Mouse (Mus musculus): ENCODE results near the gene Adgrd1. TPM values are rescaled to one million over a fixed set of nuclear protein-coding genes. Genes with fewer than 3 reads are reported as not detected.

Gene Adgrd1
- polyA plus RNA-seq, 1 experiment, result not detected

GRCm38 (mm10) chr5:129218537-129218981 is 122.0 kb downstream of the Adgrd1 start:
- H3K9me3 ChIP-seq (replicated peaks; ENCODE audit: control insufficient read depth, insufficient read depth, low read length, poor library complexity, severe bottlenecking), result no peaks in the 10 kb centered on the region
- no peak overlapping the region for H3K4me3 ChIP-seq (ENCODE audit: low read depth, low read length)
- TF ChIP-seq EP300 (IDR thresholded peaks at IDR 0.05; ENCODE audit: insufficient read depth, low read depth, low read length) (no peak), CTCF (IDR thresholded peaks at IDR 0.05; ENCODE audit: low read depth, low read length) (no peak), POLR2A (IDR thresholded peaks at IDR 0.05; ENCODE audit: insufficient read depth, low read length) (no peak)
- no peak overlapping the region for H3K9ac ChIP-seq (ENCODE audit: low read depth, poor library complexity, severe bottlenecking)
- H3K27me3 ChIP-seq (ENCODE audit: control insufficient read depth, insufficient read depth, low read length, poor library complexity, severe bottlenecking), result no peaks in the 10 kb centered on the region
- peaks cover 12% of the 10 kb centered on the region for H3K4me1 ChIP-seq (ENCODE audit: control insufficient read depth, insufficient read depth, low read length)
- peak overlapping the region; percentile 1; the same call in 1 of the 2 replicates for H3K27ac ChIP-seq (ENCODE audit: insufficient read depth, low read length)
- H3K36me3 ChIP-seq (ENCODE audit: control insufficient read depth, insufficient read depth, low read length, poor library complexity, severe bottlenecking), result no peaks in the 10 kb centered on the region

- TF ChIP-seq EP300 (IDR thresholded peaks at IDR 0.05; ENCODE audit: insufficient read depth, low read depth, low read length) (no peak), POLR2A (IDR thresholded peaks at IDR 0.05; ENCODE audit: insufficient read depth, low read length) (no peak), CTCF (IDR thresholded peaks at IDR 0.05; ENCODE audit: low read depth, low read length) (peak; percentile 53)
These were observed 122.7 kb downstream of the Adgrd1 start for GRCm38 (mm10) chr5:129219178-129219760.

GRCm38 (mm10) chr5:129225810-129226450 is 129.4 kb downstream of the Adgrd1 start:
- no peak overlapping the region for H3K4me3 ChIP-seq (ENCODE audit: low read depth, low read length)
- no peaks in the 10 kb centered on the region for H3K9me3 ChIP-seq (replicated peaks; ENCODE audit: control insufficient read depth, insufficient read depth, low read length, poor library complexity, severe bottlenecking)
- H3K27ac ChIP-seq (ENCODE audit: insufficient read depth, low read length), result no peak overlapping the region

More at GRCm38 (mm10) chr5:129219178-129219760, 122.7 kb downstream of the Adgrd1 start:
- no peak overlapping the region for H3K9ac ChIP-seq (ENCODE audit: low read depth, poor library complexity, severe bottlenecking)
- H3K27ac ChIP-seq (ENCODE audit: insufficient read depth, low read length), result 0 out of 2 replicates have a peak overlapping the region, but pooled peaks have one; percentile 1
- H3K4me3 ChIP-seq (ENCODE audit: low read depth, low read length), result no peak overlapping the region
- no peaks in the 10 kb centered on the region for H3K36me3 ChIP-seq (ENCODE audit: control insufficient read depth, insufficient read depth, low read length, poor library complexity, severe bottlenecking)
- H3K27me3 ChIP-seq (ENCODE audit: control insufficient read depth, insufficient read depth, low read length, poor library complexity, severe bottlenecking), result no peaks in the 10 kb centered on the region
- peaks cover 12% of the 10 kb centered on the region for H3K4me1 ChIP-seq (ENCODE audit: control insufficient read depth, insufficient read depth, low read length)
- no peaks in the 10 kb centered on the region for H3K9me3 ChIP-seq (replicated peaks; ENCODE audit: control insufficient read depth, insufficient read depth, low read length, poor library complexity, severe bottlenecking)

DNA sequence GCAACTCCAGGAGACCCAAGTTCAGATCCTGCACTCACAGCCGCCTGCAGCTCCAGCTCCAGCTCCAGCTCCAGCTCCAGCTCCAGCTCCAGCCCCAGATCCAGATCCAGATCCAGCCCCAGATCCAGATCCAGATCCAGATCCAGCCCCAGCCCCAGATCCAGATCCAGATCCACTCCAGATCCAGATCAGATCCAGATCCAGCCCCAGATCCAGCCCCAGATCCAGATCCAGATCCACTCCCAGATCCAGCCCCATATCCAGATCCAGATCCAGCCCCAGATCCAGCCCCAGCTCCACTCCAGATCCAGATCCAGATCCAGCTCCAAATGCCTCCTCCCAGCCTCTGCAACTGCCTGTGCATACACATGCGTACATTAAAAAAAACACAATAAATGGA is 131.6 kb downstream of the Adgrd1 start:
- peaks cover under 1% of the 10 kb centered on the region for H3K4me1 ChIP-seq (ENCODE audit: control insufficient read depth, insufficient read depth, low read length)
- H3K4me3 ChIP-seq (ENCODE audit: low read depth, low read length), result no peak overlapping the region
- TF ChIP-seq POLR2A (IDR thresholded peaks at IDR 0.05; ENCODE audit: insufficient read depth, low read length) (no peak), CTCF (IDR thresholded peaks at IDR 0.05; ENCODE audit: low read depth, low read length) (no peak), EP300 (IDR thresholded peaks at IDR 0.05; ENCODE audit: insufficient read depth, low read depth, low read length) (no peak)
- no peaks in the 10 kb centered on the region for H3K27me3 ChIP-seq (ENCODE audit: control insufficient read depth, insufficient read depth, low read length, poor library complexity, severe bottlenecking)
- no peaks in the 10 kb centered on the region for H3K9me3 ChIP-seq (replicated peaks; ENCODE audit: control insufficient read depth, insufficient read depth, low read length, poor library complexity, severe bottlenecking)
- H3K36me3 ChIP-seq (ENCODE audit: control insufficient read depth, insufficient read depth, low read length, poor library complexity, severe bottlenecking), result no peaks in the 10 kb centered on the region
- no peak overlapping the region for H3K27ac ChIP-seq (ENCODE audit: insufficient read depth, low read length)
- no peak overlapping the region for H3K9ac ChIP-seq (ENCODE audit: low read depth, poor library complexity, severe bottlenecking)

More at GRCm38 (mm10) chr5:129225810-129226450, 129.4 kb downstream of the Adgrd1 start:
- peaks cover 3% of the 10 kb centered on the region for H3K4me1 ChIP-seq (ENCODE audit: control insufficient read depth, insufficient read depth, low read length)
- no peaks in the 10 kb centered on the region for H3K27me3 ChIP-seq (ENCODE audit: control insufficient read depth, insufficient read depth, low read length, poor library complexity, severe bottlenecking)
- no peak overlapping the region for H3K9ac ChIP-seq (ENCODE audit: low read depth, poor library complexity, severe bottlenecking)
- no peaks in the 10 kb centered on the region for H3K36me3 ChIP-seq (ENCODE audit: control insufficient read depth, insufficient read depth, low read length, poor library complexity, severe bottlenecking)
- TF ChIP-seq CTCF (IDR thresholded peaks at IDR 0.05; ENCODE audit: low read depth, low read length) (no peak), EP300 (IDR thresholded peaks at IDR 0.05; ENCODE audit: insufficient read depth, low read depth, low read length) (no peak), POLR2A (IDR thresholded peaks at IDR 0.05; ENCODE audit: insufficient read depth, low read length) (no peak)

DNA sequence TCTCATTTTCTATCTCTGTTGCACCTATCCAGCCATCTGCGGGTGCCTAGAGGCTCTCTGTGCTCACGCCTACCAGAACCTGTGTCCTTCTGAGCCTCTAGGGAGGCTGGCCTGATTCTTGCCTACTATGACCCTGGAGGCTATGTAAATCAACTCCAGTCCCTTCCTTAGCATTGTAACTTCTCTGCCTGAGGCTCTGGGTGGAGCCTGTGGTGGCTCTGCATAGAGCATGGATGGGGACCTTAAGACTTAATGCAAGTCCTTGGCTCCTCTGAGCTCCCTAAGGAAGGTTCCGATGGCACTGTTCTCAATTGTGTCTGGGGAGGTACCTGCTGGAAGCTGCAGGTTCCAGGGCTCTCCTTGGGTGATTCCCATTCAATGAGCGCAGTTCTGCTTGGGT is 136.8 kb downstream of the Adgrd1 start:
- Histone ChIP-seq H3K27ac (ENCODE audit: insufficient read depth, low read length) (no peak overlapping the region; the same call in 1 of the 2 replicates), H3K4me3 (ENCODE audit: low read depth, low read length) (no peak overlapping the region), H3K9me3 (replicated peaks; ENCODE audit: control insufficient read depth, insufficient read depth, low read length, poor library complexity, severe bottlenecking) (no peaks in the 10 kb centered on the region), H3K27me3 (ENCODE audit: control insufficient read depth, insufficient read depth, low read length, poor library complexity, severe bottlenecking) (no peaks in the 10 kb centered on the region), H3K4me1 (ENCODE audit: control insufficient read depth, insufficient read depth, low read length) (peaks cover 9% of the 10 kb centered on the region), H3K36me3 (ENCODE audit: control insufficient read depth, insufficient read depth, low read length, poor library complexity, severe bottlenecking) (no peaks in the 10 kb centered on the region), H3K9ac (ENCODE audit: low read depth, poor library complexity, severe bottlenecking) (no peak overlapping the region)
- TF ChIP-seq CTCF (IDR thresholded peaks at IDR 0.05; ENCODE audit: low read depth, low read length) (no peak), POLR2A (IDR thresholded peaks at IDR 0.05; ENCODE audit: insufficient read depth, low read length) (no peak), EP300 (IDR thresholded peaks at IDR 0.05; ENCODE audit: insufficient read depth, low read depth, low read length) (no peak)

DNA sequence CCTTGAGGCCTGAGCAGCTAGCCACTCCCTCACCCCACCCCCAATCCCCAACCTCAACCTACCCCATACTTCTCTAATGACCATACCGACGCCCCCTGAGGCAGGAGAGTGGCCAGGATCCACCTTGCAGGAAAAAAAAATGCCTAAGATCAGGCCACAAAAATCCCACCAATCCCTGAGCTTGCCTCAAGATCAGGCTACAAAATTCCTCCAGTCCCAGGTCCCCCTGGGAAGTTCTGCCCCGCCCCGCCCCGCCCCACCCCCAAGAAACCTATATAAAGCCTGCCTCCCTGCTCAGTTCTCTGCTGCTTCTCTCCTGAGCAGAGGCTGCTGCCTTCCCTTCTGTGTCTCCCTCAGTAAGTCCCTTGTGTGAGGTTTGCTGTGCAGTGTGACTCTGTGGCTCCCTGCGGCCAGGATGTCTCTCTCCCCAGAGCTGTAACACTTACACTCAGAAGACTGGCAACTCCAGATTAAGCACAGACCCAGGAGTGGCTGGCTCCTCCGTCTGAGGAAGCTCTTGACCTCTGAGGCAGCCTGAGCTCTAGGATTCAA is 137.4 kb downstream of the Adgrd1 start:
- TF ChIP-seq CTCF (IDR thresholded peaks at IDR 0.05; ENCODE audit: low read depth, low read length) (no peak), POLR2A (IDR thresholded peaks at IDR 0.05; ENCODE audit: insufficient read depth, low read length) (peak; percentile 91), EP300 (IDR thresholded peaks at IDR 0.05; ENCODE audit: insufficient read depth, low read depth, low read length) (0 out of 2 replicates have a peak, but pooled peaks have one; percentile 3)
- peaks cover 9% of the 10 kb centered on the region for H3K4me1 ChIP-seq (ENCODE audit: control insufficient read depth, insufficient read depth, low read length)
- no peaks in the 10 kb centered on the region for H3K27me3 ChIP-seq (ENCODE audit: control insufficient read depth, insufficient read depth, low read length, poor library complexity, severe bottlenecking)
- H3K36me3 ChIP-seq (ENCODE audit: control insufficient read depth, insufficient read depth, low read length, poor library complexity, severe bottlenecking), result no peaks in the 10 kb centered on the region
- H3K9me3 ChIP-seq (replicated peaks; ENCODE audit: control insufficient read depth, insufficient read depth, low read length, poor library complexity, severe bottlenecking), result no peaks in the 10 kb centered on the region
- no peak overlapping the region for H3K9ac ChIP-seq (ENCODE audit: low read depth, poor library complexity, severe bottlenecking)
- no peak overlapping the region for H3K27ac ChIP-seq (ENCODE audit: insufficient read depth, low read length)
- no peak overlapping the region for H3K4me3 ChIP-seq (ENCODE audit: low read depth, low read length)

Data from ES-Bruce4 (cell line).